Mouse (Mus musculus): ENCODE measurements at regions not wholly inside any gene's neighbourhood (a gene's known extent, or its start where the extent isn't known, plus 50 kb on each side); places are given as distances from the start of the nearest gene placed in this dataset.

DNA sequence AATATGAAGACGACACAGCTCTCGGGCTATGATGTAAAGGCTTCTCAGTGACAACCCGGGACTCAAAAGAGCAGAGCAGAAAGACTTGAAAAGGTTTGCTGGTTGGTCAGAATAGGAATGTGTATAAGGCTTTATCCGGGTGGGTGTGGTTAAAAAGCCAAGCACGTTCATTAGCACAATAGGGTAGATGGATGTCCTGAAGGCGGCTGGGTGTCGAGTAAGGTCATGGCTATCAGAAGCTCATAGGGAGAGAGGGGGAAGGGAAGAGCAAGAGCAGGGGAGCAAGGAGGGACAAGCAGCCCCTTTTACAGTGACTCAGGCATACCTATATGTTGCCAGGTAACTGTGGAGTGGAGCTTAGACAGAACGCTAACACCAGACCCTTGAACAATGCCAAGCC is 54.3 kb upstream of the Tmem150c start:
- TF ChIP-seq NANOG (IDR thresholded peaks at IDR 0.05; ENCODE audit: borderline replicate concordance, low read length) (no peak), CTCF (conservative IDR thresholded peaks at IDR 0.05; ENCODE audit: low read length) (no peak)

Data from E14TG2a.4 (cell line).